Mouse (Mus musculus) testis, adult 2 months (tissue): ENCODE measurements around the gene Ift43.

ENCODE experiments used
- CTCF ChIP-seq: fragments of 200-500 bp; IDR thresholded peaks from 2 replicates; pipeline ENCODE4 v1.5.1; 2012; ENCODE audit warnings: low read depth, mild to moderate bottlenecking, inconsistent platforms, low read length, moderate library complexity; ENCODE audit not compliant: control insufficient read depth, insufficient read depth, insufficient replicate concordance
- POLR2A ChIP-seq: fragments of 200-500 bp; IDR thresholded peaks from 2 replicates; pipeline ENCODE4 v1.6.1; 2012; ENCODE audit warnings: low read depth, mild to moderate bottlenecking, inconsistent platforms, low read length, moderate library complexity; ENCODE audit not compliant: control insufficient read depth

DNA sequence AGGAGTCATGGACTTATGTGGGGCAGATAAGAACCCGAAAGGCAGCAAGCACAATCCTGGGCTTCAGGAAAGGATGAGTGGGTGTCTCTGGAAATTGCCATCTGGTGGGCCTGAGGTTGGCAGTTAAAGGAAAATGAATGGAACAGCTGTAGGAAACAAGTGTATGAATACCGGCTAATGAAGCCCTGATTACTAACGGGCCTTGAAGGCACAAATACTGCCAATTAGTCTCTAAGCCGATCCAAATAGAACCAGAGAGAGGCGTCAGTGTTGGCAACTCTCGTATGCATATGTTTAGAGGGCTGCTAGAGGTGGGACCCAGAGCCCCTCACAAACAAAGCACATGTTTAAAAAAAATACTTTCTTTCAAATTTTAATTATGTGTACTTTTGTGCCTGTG, 10.9 kb upstream of the Ift43 start:
- TF ChIP-seq CTCF (no peak), POLR2A (no peak)
